Mouse (Mus musculus) neural tube, embryonic 12.5 days (tissue): ENCODE measurements around the gene Mrps11. TPM values are rescaled to one million over a fixed set of nuclear protein-coding genes. Genes with fewer than 3 reads are reported as not detected.

Experiments
- ATAC-seq: fragments of 200-750 bp; cut with Nextera tagmentation; 2 replicates; pipeline ENCODE4 v1.8.0; 2017; ENCODE audit warnings: low read depth, mild to moderate bottlenecking, moderate TSS enrichment, moderate library complexity; ENCODE audit not compliant: low FRiP score
- H3K27ac ChIP-seq: fragments of 300-500 bp; sonication (generic); 2 replicates; pipeline ENCODE4 v1.5.1; 2016
- H3K27me3 ChIP-seq: fragments of 300-500 bp; sonication (generic); replicated peaks from 2 replicates; pipeline ENCODE4 v1.6.1; 2016; ENCODE audit warnings: mild to moderate bottlenecking
- H3K36me3 ChIP-seq: fragments of 300-500 bp; sonication (generic); 2 replicates; pipeline ENCODE4 v1.6.1; 2016; ENCODE audit warnings: mild to moderate bottlenecking
- H3K4me1 ChIP-seq: fragments of 300-500 bp; sonication (generic); 2 replicates; pipeline ENCODE4 v1.6.1; 2016
- H3K4me2 ChIP-seq: fragments of 300-500 bp; sonication (generic); replicated peaks from 2 replicates; pipeline ENCODE4 v1.6.1; 2016; ENCODE audit warnings: mild to moderate bottlenecking
- H3K4me3 ChIP-seq: fragments of 300-500 bp; sonication (generic); 2 replicates; pipeline ENCODE4 v1.5.1; 2016
- H3K9ac ChIP-seq: fragments of 300-500 bp; sonication (generic); 2 replicates; pipeline ENCODE4 v1.6.1; 2016; ENCODE audit warnings: mild to moderate bottlenecking
- H3K9me3 ChIP-seq: fragments of 300-500 bp; sonication (generic); 2 replicates; pipeline ENCODE4 v1.6.1; 2016; ENCODE audit warnings: mild to moderate bottlenecking
- WGBS: fragments of 180-500 bp; shearing (Covaris S2); methylation state at CpG from one replicate; pipeline ENCODE4 v1.1.7; 2016; 5-methylcytosine and 5-hydroxymethylcytosine counted together
- polyA plus RNA-seq: library from polyadenylated mRNA; unstranded; fragments of >200 nt; fragmentation: Nextera tagmentation; extraction: Ambion mirVana; gene quantifications from 2 replicates; pipeline ENCODE4 v1.2.1, GENCODE M21; 2016

Mrps11 gene
- polyA plus RNA-seq, 1 experiment from 2014 or later: 70.8 TPM

DNA sequence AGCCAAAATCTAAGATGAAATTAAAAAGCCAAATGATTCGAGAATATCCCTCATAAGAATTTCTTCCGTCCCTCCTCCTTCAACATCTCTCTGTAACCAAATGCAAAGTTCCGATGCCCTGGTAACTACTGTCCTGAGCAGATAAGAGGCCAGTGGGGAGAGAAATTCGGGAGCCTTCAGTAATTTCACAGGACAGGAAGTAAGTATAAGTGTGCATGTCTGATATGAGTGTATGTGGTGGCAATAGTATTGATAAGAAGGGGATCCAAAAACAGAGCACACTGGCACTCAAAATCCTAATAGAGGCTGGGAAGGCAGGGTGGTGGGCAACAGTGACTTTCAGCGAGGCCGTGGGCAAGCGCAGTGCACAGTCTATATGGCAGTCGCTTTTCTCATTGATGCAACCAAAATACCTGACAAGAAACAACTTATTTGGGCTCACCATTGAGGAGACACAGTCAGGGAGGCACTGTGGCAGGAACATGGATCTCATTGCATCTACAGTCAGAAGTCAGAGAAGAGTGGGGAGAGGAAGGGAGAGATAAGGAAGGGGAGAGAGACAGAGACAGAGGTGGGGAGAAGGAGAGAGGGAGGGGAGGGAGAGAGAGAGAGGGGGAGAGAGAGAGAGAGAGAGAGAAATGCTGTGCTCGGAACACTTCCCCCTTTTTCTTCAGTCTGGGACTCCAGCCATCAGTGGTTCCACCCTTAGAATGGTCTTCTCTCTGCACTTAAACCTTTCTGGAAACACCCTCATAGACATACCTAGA is 17.0 kb downstream of the Mrps11 start:
- Histone ChIP-seq H3K27me3 (0 out of 2 replicates have a peak, but pooled peaks cover 6% of the 10 kb centered on the region), H3K9ac (no peak overlapping the region), H3K4me3 (no peak overlapping the region), H3K4me2 (no peak overlapping the region), H3K9me3 (no peaks in the 10 kb centered on the region), H3K36me3 (no peaks in the 10 kb centered on the region), H3K4me1 (0 out of 2 replicates have a peak, but pooled peaks cover 4% of the 10 kb centered on the region), H3K27ac (no peak overlapping the region)
- no peak for ATAC-seq
- 79% methylated on average over 9 of the region's 9 CpGs for WGBS

DNA sequence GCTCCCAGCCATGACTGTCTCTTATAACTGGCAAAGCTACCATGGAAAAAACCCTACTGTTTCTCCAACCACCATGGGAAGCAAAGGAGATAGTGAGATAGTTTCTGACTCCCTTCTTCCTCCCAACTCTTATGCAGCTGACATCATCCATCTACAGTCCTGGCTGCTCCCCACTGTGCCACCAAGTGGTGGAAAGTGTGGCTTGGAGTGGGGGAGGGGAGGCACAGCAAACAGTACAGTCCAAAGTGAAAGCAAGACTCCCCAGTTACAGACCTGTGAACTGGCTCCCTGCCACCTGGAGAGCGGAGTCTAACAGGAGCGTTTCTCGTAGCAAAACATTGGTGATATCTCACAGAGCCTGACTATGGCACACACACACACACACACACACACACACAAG is 20.9 kb downstream of the Mrps11 start:
- Histone ChIP-seq H3K4me1 (no peaks in the 10 kb centered on the region), H3K27me3 (0 out of 2 replicates have a peak, but pooled peaks cover 6% of the 10 kb centered on the region), H3K4me3 (no peak overlapping the region), H3K27ac (no peak overlapping the region), H3K9me3 (no peaks in the 10 kb centered on the region), H3K9ac (no peak overlapping the region), H3K36me3 (no peaks in the 10 kb centered on the region), H3K4me2 (no peak overlapping the region)
- 89% methylated on average over 3 of the region's 3 CpGs for WGBS
- no peak for ATAC-seq

DNA sequence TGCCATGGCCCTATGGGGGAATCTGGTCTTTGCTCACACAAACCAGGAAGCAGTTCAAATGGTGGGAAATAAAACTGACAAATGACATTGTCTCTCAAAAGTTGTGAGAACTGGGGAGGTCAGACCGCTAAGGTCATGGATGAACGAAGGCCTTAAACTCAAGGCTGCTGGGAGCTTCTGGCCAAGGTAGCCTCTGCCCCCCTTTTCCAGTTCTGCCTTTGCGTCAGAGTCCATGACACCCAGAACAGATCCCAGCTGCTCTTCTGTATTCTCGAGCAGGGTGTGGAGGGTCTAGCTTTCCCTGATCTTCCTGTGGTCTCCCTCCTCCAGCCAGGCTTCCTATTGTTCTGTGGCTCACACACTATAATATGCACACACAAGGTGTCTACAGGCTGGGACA is 24.3 kb downstream of the Mrps11 start:
- WGBS: 82% methylated on average over 4 of the region's 4 CpGs
- no peak for ATAC-seq
- H3K36me3 ChIP-seq: no peaks in the 10 kb centered on the region

DNA sequence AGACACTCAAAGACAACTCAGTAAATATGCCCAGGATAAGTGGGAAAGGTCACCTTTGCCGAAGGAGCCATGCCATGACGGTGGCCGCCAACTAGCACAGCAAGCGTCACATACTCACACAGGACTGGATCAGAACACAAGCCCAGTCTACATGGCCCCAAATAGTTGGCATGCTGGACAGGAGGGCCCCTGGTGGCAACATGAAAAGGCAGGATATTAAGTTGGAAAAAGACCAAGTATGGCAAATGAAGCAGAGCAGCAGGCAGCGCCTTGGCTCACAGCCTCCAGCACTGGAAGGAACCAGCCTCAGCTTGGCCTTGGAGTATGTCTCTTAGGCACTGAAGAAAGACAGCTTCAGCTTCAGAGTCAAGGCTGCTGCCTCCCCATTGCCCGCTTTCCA is 30.9 kb downstream of the Mrps11 start:
- H3K4me3 ChIP-seq: no peak overlapping the region
- no peaks in the 10 kb centered on the region for H3K9me3 ChIP-seq
- no peak overlapping the region for H3K27ac ChIP-seq
- H3K36me3 ChIP-seq: no peaks in the 10 kb centered on the region
- no peaks in the 10 kb centered on the region for H3K4me1 ChIP-seq
- no peak for ATAC-seq
- H3K27me3 ChIP-seq: no peaks in the 10 kb centered on the region
- H3K9ac ChIP-seq: no peak overlapping the region
- 86% methylated on average over 6 of the region's 6 CpGs for WGBS
- no peak overlapping the region for H3K4me2 ChIP-seq

More for the DNA sequence above, 24.3 kb downstream of the Mrps11 start:
- Histone ChIP-seq H3K4me2 (no peak overlapping the region), H3K4me3 (no peak overlapping the region), H3K4me1 (no peaks in the 10 kb centered on the region), H3K9me3 (no peaks in the 10 kb centered on the region), H3K9ac (no peak overlapping the region), H3K27me3 (no peaks in the 10 kb centered on the region), H3K27ac (no peak overlapping the region)

DNA sequence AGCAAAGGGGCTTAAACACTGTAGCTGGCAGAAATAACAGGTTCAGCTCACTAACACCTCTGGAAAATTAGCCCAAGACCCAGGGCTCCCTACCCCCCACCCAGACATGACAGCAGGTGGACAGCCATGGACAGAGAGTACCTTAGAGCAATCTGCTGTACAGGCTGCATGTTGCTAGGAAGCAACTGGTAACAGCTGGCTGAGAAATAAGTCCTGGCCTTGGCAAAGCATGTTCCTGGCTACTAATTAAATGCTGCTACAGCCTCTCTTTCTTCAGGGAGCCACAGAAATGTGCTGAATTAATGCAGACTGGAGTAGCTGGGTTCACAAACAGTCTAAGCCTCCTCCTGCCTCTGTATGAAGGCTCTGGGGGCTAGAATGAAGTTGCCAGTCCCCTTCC is 31.8 kb downstream of the Mrps11 start:
- Histone ChIP-seq H3K36me3 (no peaks in the 10 kb centered on the region), H3K4me3 (no peak overlapping the region), H3K27ac (no peak overlapping the region), H3K9ac (0 out of 2 replicates have a peak overlapping the region, but pooled peaks have one; percentile 13), H3K9me3 (no peaks in the 10 kb centered on the region), H3K27me3 (no peaks in the 10 kb centered on the region), H3K4me2 (no peak overlapping the region), H3K4me1 (no peaks in the 10 kb centered on the region)
- ATAC-seq: no peak

DNA sequence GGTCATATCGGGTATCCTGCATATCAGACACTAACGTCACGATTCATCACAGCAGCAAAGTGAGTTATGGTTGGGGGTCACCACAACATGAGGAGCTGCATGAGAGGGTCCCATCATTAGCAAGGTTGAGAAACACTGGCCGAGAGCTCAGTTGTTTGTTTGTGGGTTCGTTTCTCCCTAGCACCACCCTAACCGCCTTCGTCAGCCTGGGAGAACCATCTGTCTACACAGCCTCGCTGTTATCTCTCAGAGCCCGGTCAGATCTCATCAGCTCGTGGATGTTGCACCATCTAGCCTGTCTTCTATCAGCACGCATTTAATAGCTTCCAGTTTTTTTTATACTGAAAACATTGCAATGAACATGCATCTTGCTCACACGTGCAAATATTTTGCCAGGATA is 35.4 kb downstream of the Mrps11 start:
- WGBS: 88% methylated on average over 12 of the region's 12 CpGs
- Histone ChIP-seq H3K4me1 (no peaks in the 10 kb centered on the region), H3K36me3 (peaks cover 3% of the 10 kb centered on the region; the same call in 1 of the 2 replicates), H3K27ac (no peak overlapping the region), H3K4me2 (no peak overlapping the region), H3K9me3 (no peaks in the 10 kb centered on the region), H3K4me3 (no peak overlapping the region), H3K27me3 (no peaks in the 10 kb centered on the region), H3K9ac (no peak overlapping the region)
- no peak for ATAC-seq

DNA sequence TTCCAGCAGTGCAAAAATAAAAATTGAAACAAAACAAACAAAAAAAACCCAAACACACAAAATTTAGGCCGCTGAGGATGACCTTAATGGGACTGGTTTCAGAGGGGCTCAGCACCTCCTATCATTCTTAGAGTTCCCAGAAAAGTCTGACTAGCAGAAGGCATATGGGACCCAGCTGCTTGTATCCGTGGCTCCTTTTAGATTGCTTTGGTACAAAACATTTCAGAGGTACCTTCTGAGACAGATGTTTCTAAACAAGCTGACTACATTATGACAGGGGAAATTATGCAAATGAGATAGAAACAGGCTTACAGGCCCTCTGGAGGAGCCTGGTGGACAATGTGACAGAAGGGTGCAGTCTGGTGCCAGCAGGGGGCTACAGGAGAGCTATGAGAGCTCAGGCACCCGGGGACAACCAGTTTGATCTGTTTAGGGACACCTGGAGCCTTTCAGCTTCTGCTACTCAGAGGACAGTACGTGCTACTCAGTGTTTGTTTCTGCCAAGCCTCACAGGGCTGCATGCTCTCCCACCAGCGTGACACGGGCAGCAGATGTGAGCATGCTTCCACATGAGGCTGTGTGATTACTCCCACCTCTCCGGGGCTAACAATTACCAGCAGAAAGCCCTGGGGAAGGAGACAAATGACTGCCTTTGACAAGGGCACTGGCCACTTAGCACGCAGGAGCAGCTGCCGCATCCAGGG is 43.9 kb downstream of the Mrps11 start:
- ATAC-seq: peak; percentile 80
- peaks cover 8% of the 10 kb centered on the region; the same call in 1 of the 2 replicates for H3K4me1 ChIP-seq
- H3K4me3 ChIP-seq: no peak overlapping the region
- WGBS: 50% methylated on average over 9 of the region's 9 CpGs
- H3K9ac ChIP-seq: no peak overlapping the region
- 0 out of 2 replicates have a peak overlapping the region, but pooled peaks have one; percentile 12 for H3K4me2 ChIP-seq
- H3K36me3 ChIP-seq: peaks cover 22% of the 10 kb centered on the region
- no peaks in the 10 kb centered on the region for H3K27me3 ChIP-seq
- H3K9me3 ChIP-seq: no peaks in the 10 kb centered on the region
- peak overlapping the region; percentile 27; the same call in 1 of the 2 replicates for H3K27ac ChIP-seq

DNA sequence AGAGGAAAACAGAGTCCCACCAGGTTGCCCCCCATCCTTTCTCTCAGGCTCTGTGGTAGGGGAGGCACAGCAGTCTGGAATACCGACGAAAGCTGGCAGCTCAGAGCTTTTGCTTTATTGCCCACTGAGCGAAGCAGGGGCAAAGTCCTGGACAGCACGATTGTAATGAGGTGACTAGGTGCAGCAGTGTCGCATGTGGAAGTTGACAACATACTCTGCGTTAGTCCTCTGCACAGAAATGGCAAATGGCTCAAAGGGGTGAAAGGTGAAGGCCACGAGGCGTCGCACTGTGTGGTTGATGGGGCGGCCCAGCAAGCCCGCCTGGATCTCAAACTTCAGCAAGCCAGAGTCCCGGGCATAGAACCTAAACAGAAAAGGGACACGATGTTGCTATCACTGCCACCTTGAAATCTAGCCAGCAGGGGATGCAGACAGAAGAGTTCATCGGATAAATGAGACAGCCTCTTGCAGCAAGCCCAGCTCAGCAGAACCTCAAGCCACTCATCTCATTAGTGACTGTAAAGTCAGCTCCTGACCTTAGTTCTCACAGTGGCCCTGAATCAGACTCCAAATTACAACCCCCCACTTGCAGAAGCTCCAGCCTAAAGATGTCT is 44.9 kb downstream of the Mrps11 start:
- Histone ChIP-seq H3K9me3 (no peaks in the 10 kb centered on the region), H3K27ac (0 out of 2 replicates have a peak overlapping the region, but pooled peaks have one; percentile 27), H3K4me1 (peaks cover 8% of the 10 kb centered on the region; the same call in 1 of the 2 replicates), H3K27me3 (no peaks in the 10 kb centered on the region), H3K36me3 (peaks cover 20% of the 10 kb centered on the region), H3K4me2 (no peak overlapping the region), H3K9ac (no peak overlapping the region), H3K4me3 (no peak overlapping the region)
- 80% methylated on average over 14 of the region's 14 CpGs for whole genome bisulfite sequencing
- ATAC-seq: no peak

DNA sequence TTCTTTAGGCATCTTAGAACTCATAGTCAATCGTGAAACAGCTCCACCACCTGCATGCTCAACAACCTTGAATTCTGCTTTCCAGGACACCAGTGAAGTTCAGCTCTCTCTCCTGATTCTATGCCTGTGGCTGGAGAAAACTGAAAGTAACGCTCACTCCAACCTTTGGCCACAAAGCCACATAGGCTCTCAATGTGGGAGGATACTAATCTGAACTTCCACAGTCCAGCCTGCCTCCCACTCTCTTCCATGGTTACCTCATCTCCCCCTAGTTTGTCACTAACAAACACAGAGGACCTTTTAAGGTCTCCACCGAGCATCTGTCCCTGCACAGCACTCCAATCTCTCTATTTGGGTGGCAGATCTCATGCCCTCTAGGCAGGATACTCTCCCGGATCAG is 52.7 kb downstream of the Mrps11 start:
- H3K4me2 ChIP-seq: no peak overlapping the region
- H3K36me3 ChIP-seq: peaks cover 30% of the 10 kb centered on the region
- H3K4me3 ChIP-seq: no peak overlapping the region
- H3K4me1 ChIP-seq: no peaks in the 10 kb centered on the region
- no peaks in the 10 kb centered on the region for H3K9me3 ChIP-seq
- no peak overlapping the region for H3K27ac ChIP-seq
- 90% methylated on average over 4 of the region's 4 CpGs for WGBS
- H3K9ac ChIP-seq: no peak overlapping the region
- H3K27me3 ChIP-seq: no peaks in the 10 kb centered on the region
- no peak for ATAC-seq

DNA sequence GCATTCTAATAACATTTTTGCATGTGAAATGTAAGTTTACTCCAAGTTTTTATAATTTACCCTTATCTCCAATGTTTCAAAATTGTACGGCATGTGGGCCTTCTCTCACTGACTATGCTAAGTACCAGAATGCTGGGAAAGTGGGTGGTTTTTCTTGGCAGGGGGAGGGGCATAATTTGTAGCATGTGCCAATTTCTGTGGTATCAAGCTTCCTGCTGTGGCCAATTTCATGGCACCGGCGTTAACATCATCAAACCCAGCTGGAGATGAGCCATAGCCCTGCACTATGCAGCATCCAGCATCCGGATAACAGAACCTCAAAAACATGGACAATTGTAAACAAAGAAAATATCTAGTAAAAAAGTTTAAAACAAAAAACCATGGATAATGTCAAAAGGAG is 54.3 kb downstream of the Mrps11 start:
- Histone ChIP-seq H3K27me3 (no peaks in the 10 kb centered on the region), H3K9ac (no peak overlapping the region), H3K27ac (no peak overlapping the region), H3K4me1 (no peaks in the 10 kb centered on the region), H3K4me2 (no peak overlapping the region), H3K4me3 (no peak overlapping the region), H3K36me3 (peaks cover 40% of the 10 kb centered on the region), H3K9me3 (no peaks in the 10 kb centered on the region)
- ATAC-seq: no peak
- whole genome bisulfite sequencing: 74% methylated on average over 4 of the region's 4 CpGs

DNA sequence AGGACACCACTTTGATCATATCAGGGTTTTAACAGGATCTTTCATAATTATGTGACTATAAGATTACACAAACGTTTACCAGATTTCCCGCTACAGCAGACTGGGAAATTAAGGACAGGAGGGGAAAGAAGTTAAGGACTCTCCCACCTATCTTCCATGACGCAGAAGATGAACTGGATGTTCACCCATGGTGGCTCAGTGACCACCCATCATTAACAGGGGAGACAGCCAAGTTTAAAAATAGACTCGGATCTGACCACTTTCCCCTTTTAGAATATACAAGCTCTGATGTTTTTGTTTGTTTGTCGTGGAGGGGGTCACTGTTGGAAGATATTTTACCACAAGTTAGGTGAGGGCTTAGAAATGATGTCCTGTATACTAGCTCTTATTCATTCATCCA is 58.7 kb downstream of the Mrps11 start:
- H3K9ac ChIP-seq: no peak overlapping the region
- H3K4me3 ChIP-seq: no peak overlapping the region
- H3K4me2 ChIP-seq: no peak overlapping the region
- peaks cover 51% of the 10 kb centered on the region for H3K36me3 ChIP-seq
- no peaks in the 10 kb centered on the region for H3K27me3 ChIP-seq
- H3K27ac ChIP-seq: no peak overlapping the region
- WGBS: 93% methylated on average over 5 of the region's 5 CpGs
- peaks cover 10% of the 10 kb centered on the region; the same call in 1 of the 2 replicates for H3K4me1 ChIP-seq
- H3K9me3 ChIP-seq: no peaks in the 10 kb centered on the region
- ATAC-seq: no peak
